Mouse (Mus musculus) layer of hippocampus, postnatal 36 days (tissue): ENCODE results near the gene Timm22. TPM values are rescaled to one million over a fixed set of nuclear protein-coding genes. Genes with fewer than 3 reads are reported as not detected.

Experiments used
- DNase-seq, 2 experiments: peaks; one replicate each; pipeline ENCODE4 v3.0.0; 2022
- total RNA-seq, 2 experiments: library from RNA; stranded (reverse); gene quantifications; 2 replicates each; pipeline ENCODE4 v1.2.3; 2021

The Timm22 gene
- total RNA-seq, 2 experiments from 2014 or later, result 32.7 to 33.6 TPM

DNA sequence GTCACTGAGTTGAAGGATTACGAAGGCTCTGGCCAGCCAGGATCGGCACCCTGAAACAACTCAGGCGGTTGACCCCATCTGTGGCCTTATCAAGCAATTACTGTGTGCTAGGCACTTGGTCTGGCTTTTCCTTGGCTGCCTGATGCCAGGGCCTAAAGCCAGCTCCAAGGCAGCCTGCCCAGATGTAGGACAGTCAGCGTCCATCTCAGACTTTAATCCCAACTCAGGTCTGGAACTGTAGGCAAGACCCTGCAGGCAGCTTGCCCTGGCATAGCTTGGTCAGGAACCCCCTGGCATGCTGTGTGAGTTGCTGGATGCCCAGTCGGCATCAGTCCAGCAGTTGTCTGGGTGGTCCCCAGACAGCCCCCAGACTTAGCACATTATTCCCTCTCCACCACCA lies 29.3 kb downstream of the Timm22 start:
- DNase-seq, result no peak

DNA sequence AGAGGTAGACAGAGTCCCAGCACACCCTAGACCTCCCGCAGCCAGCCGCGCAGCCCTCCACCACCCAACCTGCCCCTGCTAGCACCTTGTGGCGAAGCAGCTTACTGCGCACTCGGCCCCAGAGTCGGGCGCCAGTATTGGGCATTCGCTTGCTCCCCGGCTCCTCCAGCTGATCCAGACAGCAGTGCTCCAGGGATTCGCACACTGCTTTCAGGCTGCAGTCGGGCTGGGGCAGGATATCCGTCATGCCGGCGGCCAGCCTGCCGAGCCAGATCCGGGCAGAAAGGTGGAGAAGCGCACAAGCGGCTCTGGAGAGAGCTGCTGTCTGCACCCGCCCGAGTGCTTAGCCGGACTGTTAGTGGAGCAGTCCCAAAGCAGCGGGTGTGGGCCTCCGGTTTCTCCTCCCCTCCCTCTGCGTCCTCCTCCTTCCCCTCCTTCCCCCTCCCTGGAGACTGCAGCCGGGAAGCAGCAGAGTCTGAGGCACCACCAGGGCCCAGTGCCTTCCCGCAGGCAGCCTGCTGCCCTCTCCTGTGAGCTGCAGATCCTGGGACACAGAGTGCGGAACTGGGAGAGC lies 30.2 kb downstream of the Timm22 start:
- DNase-seq, result no peak

DNA sequence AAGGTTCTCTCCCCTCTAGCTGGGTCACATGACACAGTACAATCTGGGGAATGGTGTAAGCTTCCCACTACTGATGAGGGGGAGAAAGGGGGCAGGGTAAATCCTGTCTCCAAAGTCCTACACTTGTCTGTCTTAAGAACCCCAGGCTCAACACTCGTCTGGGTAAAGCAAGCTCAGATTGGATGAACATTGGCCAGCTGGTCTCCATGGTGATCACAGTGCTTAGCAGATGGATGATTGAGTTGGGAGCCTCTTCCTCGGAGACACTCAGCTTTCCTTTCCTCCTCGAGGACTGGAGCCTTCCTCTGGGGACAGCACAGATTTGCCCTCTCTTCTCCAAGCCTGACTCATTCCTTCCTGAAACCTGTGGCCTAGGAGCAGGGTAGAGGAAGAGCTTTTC lies 32.9 kb downstream of the Timm22 start:
- peak; percentile 64 to 65 for DNase-seq

DNA sequence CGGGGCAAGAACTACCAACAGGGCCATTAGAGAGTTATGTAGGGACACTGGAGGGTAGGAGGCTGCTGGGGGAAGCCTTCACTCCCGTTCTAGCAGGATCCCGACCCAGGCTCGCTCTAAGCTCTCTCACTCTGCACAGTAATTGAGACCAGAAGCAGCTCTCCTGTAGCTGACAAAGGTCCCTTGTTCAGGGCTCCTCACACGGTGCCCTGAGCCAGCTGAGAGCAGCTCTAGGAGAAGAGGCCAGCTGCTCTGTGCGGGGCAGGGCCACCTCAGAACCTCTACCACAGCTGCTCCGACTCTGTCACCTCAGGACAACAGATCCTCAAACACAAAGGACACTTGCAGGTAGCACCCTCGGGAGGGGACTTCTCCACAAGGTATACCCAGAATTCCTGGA lies 38.7 kb downstream of the Timm22 start:
- DNase-seq, result no peak

DNA sequence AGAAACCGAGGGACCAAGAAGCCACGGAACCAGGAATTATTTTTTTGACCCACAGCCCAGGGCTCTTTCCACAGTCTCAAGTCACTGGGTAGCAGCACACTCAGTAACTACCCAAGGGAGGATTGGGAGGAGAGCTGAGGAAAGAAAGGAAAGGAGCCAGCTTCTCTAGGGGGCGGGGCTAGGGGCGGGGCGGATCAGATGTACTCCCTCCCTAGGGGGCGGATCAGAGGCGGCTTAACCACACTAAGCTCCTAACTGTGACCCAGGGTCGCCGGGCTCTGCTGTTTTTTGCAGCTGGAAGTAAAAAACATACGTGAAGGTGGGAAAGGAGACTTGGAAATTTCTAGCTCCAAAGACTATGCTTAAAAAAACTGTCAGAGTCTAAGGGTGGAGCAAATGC lies 39.5 kb downstream of the Timm22 start:
- no peak for DNase-seq

DNA sequence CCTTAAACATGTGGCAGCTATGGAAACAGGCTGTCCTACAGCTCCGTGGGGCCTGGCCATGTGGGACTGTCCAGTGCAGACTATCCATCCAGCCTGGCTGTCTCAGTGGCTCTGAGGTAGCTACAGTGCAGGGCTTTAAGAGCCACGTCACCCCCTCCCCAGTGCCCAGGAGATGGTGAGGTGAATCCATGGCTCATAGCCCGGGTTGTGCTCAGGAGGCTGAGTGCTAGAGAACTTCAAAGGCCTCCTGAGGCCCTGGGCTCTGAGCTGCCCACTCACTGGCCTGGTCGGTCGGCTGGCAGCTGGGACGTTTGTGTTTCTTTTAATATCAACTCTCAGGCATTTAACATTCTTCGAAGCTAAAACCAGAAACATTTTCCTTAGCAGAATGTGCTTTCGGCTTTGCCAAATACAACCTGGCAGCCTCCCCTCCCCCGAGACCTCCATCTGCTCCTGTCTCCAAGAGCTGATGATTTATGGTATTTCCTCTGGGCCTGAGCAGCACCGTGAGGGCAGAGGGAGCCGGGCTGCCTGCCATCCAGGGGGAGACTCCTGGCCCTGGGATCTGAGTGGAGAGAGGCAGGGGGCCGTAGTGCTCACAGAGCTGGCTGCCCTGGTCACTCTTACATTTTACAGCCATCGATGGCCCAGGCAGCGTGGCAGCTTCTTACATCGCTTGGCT lies 42.9 kb downstream of the Timm22 start:
- DNase-seq, result peak; percentile 82

DNA sequence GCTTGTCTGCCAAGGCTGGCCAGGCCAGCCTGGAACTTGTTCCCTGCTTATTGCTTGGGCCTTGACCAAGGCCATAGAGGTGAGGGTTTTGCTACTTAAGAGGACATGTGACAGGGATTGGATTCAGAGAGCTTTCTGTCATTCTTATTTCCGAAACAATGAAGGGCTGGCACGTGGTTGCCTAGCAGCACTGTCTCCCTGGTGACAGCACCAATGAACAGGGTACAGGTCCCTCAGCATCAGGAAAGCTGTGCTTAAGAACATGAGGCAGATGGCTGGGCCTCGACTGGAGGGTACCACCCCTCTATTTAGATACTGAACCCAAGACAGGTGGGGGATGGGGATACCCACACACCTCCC lies 43.4 kb downstream of the Timm22 start:
- DNase-seq, result peak; percentile 62 to 68

DNA sequence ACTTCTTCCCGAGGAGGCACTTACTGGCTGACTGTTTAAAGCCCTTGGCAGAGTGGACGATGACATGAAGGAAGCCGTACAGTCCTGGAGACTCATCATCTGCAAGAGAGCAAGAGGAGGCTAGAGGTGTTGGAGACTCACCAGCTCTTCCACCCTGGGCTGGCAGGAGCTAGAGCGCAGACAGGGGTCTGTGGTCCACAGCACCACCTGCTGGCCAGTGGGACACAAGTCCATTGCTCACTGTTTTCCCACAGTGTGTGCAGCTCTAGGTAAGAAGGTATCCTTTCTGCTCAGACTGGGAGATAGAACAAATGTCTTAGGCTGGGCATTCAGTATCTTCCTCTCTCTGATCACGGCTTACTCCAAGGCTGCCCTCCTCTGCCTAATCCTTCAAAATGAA lies 47.7 kb downstream of the Timm22 start:
- DNase-seq, result peak; percentile 69 to 72

DNA sequence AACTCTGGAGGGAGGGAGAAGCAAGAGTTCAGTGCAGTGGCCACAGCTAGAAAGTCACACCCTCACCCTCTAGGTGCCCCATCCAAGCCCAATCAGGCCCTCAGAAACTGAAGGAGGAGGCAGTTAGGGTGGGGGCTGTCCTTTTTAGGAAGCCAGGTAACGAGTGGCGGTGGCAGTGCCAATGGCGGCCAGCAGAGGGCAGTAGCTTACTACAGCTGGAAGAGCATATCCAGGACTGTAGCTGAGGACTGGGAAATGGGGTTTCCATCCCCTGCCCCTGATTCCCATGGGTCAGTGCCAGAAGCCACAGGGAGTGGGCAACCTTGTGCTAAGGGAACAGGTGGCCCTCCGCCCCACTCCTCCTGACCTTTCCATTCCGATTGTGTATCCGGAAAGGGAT lies 49.5 kb downstream of the Timm22 start:
- DNase-seq, result peak; percentile 77 to 79

DNA sequence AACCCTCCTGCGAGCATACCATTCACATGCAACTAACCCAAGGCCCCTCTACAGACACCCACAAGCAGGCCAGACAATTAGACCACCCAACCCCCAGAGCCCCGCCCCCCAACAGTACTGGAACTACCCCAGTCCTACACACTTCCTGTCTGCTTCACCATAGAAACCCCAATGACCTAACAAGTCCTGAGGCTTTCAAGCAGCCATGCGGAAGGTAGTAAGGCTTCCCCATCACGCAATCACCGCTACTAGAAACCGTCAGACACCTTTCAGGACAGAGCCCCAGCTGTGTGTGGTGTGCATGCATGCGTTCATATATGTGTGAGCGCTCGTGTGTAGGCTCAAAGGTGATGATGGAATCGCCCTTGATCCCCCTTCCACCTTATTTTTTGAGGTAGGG lies 50.1 kb downstream of the Timm22 start:
- DNase-seq, result no peak

DNA sequence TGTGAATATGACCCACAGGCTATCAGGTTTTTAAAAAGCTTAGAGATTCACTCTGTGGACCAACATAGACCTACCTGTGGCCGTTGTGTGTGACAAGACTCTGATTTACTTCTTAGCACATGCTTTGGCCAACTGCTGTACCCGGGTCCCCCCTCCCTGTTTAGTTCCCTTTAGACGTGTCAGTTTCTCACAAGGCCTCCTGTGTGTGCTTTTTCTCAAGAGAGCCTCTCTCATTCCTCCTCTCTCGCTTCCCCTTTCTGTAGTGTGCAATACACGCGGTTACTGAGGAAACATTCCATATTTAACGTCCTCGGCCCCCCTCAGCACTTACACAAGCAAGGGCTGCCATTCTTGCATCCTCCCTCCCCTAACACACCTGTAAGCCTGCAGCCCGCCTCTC lies 52.0 kb downstream of the Timm22 start:
- DNase-seq, result no peak

DNA sequence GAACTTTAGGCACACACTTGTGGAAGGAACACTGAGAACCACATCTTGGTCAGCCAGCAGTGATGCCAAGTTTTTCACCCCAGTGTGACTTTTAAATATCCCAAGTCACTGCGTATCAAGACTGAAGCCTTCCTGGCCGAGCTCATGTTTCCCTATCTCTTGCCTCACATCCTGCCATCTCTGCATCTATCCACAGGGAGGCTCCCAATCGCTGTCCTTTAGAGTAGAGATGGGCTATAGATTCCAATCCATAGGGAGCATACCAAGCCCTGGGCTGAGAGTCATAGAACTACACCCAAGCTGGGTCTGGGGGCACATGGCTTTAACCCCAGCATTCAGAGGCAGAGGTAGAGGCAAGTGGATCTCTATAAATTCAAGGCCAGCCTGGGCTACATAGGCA lies 52.7 kb downstream of the Timm22 start:
- DNase-seq, result no peak

DNA sequence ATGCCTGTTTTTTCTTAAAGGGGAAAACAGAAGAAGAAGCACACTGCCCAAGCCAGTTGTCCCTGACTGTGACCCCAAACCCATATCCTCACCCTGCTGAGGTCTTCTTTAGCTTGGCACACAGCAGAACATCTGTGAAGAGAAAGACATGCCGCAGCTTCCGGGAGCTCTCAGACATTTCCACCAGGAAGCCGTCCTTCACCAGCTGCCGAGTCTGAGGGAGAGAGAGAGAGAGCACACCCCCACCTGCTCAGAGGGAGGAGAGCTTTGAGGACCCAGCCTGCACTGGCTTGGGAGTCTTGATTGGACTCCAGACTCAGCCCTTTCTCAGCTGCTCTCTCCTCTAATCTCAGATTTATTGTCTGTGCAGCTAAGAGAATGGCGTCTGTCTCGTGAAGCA lies 54.4 kb downstream of the Timm22 start:
- no peak for DNase-seq

DNA sequence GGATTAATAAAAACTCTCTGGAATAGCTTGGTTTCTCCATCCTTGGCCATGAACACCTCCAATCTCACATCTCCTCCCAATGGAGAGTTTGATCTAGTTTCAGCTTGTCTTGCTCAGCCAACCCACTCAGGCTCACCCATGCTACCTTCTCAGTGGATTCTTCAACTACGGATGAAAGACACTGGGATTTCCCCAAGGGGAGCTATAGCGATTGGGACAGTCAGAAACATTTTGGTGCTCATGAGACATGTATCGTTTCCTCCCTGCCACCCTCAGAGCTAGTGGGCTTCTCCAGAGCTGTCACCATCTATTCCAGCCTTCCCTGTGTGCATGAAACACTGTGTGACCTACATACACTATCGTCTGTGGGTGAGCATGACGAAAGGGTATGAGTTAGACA lies 54.9 kb downstream of the Timm22 start:
- DNase-seq, result no peak

DNA sequence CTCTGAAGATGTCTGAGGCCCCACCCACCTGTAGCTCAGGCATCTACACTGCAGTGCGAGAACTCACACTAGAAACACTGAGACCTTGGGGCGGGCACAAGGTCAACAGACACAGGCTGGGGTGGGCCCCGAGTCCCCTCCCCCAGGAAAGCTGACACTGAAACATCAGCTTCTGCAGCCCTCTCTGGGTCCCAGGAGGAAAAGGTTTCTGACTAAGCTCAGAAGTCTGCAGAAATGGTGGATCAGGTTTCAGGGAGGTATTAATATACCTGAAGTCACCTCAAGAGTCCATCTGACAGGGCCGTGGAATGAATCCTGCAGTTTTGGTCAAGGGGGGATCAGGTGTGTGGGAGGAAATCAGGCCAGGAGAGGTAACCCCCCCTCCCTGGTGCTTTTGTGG lies 59.1 kb downstream of the Timm22 start:
- no peak for DNase-seq

Other genes starting within 250 kb of the Timm22 start
- gene Vps53, start 227.3 kb upstream of the Timm22 start, total RNA-seq, result 10 to 100 TPM; 92.2 to 99.8 TPM
- 10 to 100 TPM; 18.4 to 20.9 TPM for gene Fam57a, start 227.3 kb upstream of the Timm22 start, total RNA-seq
- gene Dbil5, start 189.3 kb upstream of the Timm22 start, total RNA-seq, result 1 to 10 TPM in 1 of 2 experiments, under 1 TPM in 1; 0.65 to 1.2 TPM
- gene Gemin4, start 189.3 kb upstream of the Timm22 start, total RNA-seq, result 1 to 10 TPM; 6.5 to 8.2 TPM
- gene Mrm3, start 163.2 kb upstream of the Timm22 start, total RNA-seq, result 10 to 100 TPM; 16.8 to 17.4 TPM
- 10 to 100 TPM; 51.6 to 59.4 TPM for gene Glod4, start 163.2 kb upstream of the Timm22 start, total RNA-seq
- gene Nxn, start 7.8 kb upstream of the Timm22 start, total RNA-seq, result 10 to 100 TPM in 1 of 2 experiments, 1 to 10 TPM in 1; 9.5 to 11.6 TPM
- 100 to 1,000 TPM; 502 to 515 TPM for gene Abr, start 215.4 kb downstream of the Timm22 start, total RNA-seq